Mouse (Mus musculus) activated CD4-positive, CD25-positive, alpha-beta regulatory T cell (primary cell): ENCODE measurements around the gene Hist1h2bk. TPM values are rescaled to one million over a fixed set of nuclear protein-coding genes. Genes with fewer than 3 reads are reported as not detected.

Experiments
- polyA plus RNA-seq, 2 experiments: library from polyadenylated mRNA; unstranded; fragments of 100-300 nt; shearing (Covaris generic); gene quantifications; one replicate each; pipeline ENCODE4 v1.2.1; 2017

Gene Hist1h2bk
- polyA plus RNA-seq = 1 to 10 TPM in 1 of 2 experiments, under 1 TPM in 1; 0.45 to 2.6 TPM

GRCm38 (mm10) chr13:22035267-22036148 lies at the start of gene Hist1h2bk, which contains the start of gene Hist1h2ah:
Hist1h2bk (plus strand) TSS chr13:22035870.
Hist1h2ah (minus strand) TSS chr13:22035568.

GRCm38 (mm10) chr13:22009642-22010041 lies 26.0 kb upstream of the Hist1h2bk start, which contains the start of gene Prss16:
Prss16 (minus strand) TSS chr13:22009742.

GRCm38 (mm10) chr13:22041142-22041536 lies 5.5 kb downstream of the Hist1h2bk start, which contains the start of gene Hist1h4i:
Hist1h4i (minus strand) TSS chr13:22041362.

GRCm38 (mm10) chr13:22042568-22043502 lies 7.2 kb downstream of the Hist1h2bk start, which contains the start of the genes Hist1h2ag and Hist1h2bj:
Hist1h2ag (minus strand) TSS chr13:22042944.
Hist1h2bj (plus strand) TSS chr13:22043214.

GRCm38 (mm10) chr13:22084140-22084539 lies 48.5 kb downstream of the Hist1h2bk start, which contains the start of gene Vmn1r188:
Vmn1r188 (plus strand) TSS chr13:22084440.

Other genes starting within 250 kb of the Hist1h2bk start
- 10 to 100 TPM in 1 of 2 experiments, 1 to 10 TPM in 1; 1.0 to 13.1 TPM for gene Hist1h2an, start 248.7 kb upstream of the Hist1h2bk start, polyA plus RNA-seq
- 1 to 10 TPM in 1 of 2 experiments, not detected in 1; 1.5 TPM for gene Hist1h2bp, start 248.4 kb upstream of the Hist1h2bk start, polyA plus RNA-seq
- 10 to 100 TPM; 10.3 to 13.9 TPM for gene Hist1h2bq, start 225.7 kb upstream of the Hist1h2bk start, polyA plus RNA-seq
- not detected for gene Hist1h2ao, start 225.4 kb upstream of the Hist1h2bk start, polyA plus RNA-seq
- 10 to 100 TPM; 27.8 to 33.8 TPM for gene Hist1h4m, start 224.1 kb upstream of the Hist1h2bk start, polyA plus RNA-seq
- 10 to 100 TPM in 1 of 2 experiments, 1 to 10 TPM in 1; 6.0 to 10.8 TPM for gene Hist1h4n, start 203.7 kb upstream of the Hist1h2bk start, polyA plus RNA-seq
- gene Hist1h2ap, start 202.4 kb upstream of the Hist1h2bk start, polyA plus RNA-seq = 100 to 1,000 TPM; 513 to 599 TPM
- gene Hist1h2br, start 202.1 kb upstream of the Hist1h2bk start, polyA plus RNA-seq = 10 to 100 TPM; 10.1 to 13.9 TPM
- gene Zfp184, start 90.8 kb upstream of the Hist1h2bk start, polyA plus RNA-seq = under 1 TPM in 1 of 2 experiments, not detected in 1; 0.09 TPM
- not detected for gene Pom121l2, start 54.7 kb upstream of the Hist1h2bk start, polyA plus RNA-seq
- gene Prss16, start 26.1 kb upstream of the Hist1h2bk start, polyA plus RNA-seq = under 1 TPM; 0.28 to 0.85 TPM
- not detected for gene Hist1h2ah, start 302 bp upstream of the Hist1h2bk start, polyA plus RNA-seq
- gene Hist1h4i, start 5.5 kb downstream of the Hist1h2bk start, polyA plus RNA-seq = 10 to 100 TPM; 12.3 to 15.6 TPM
- 10 to 100 TPM; 12.1 to 24.2 TPM for gene Hist1h2ag, start 7.1 kb downstream of the Hist1h2bk start, polyA plus RNA-seq
- gene Hist1h2bj, start 7.3 kb downstream of the Hist1h2bk start, polyA plus RNA-seq = 10 to 100 TPM in 1 of 2 experiments, 1 to 10 TPM in 1; 4.8 to 10.1 TPM
- gene Vmn1r188, start 48.6 kb downstream of the Hist1h2bk start, polyA plus RNA-seq = not detected
- not detected for gene Vmn1r189, start 70.0 kb downstream of the Hist1h2bk start, polyA plus RNA-seq
- not detected for gene Vmn1r191, start 148.1 kb downstream of the Hist1h2bk start, polyA plus RNA-seq
- gene Vmn1r192, start 155.3 kb downstream of the Hist1h2bk start, polyA plus RNA-seq = not detected
- gene Vmn1r193, start 187.3 kb downstream of the Hist1h2bk start, polyA plus RNA-seq = under 1 TPM in 1 of 2 experiments, not detected in 1; 0.48 TPM
- gene Vmn1r194, start 208.3 kb downstream of the Hist1h2bk start, polyA plus RNA-seq = not detected
- gene Vmn1r195, start 234.7 kb downstream of the Hist1h2bk start, polyA plus RNA-seq = not detected